Mouse (Mus musculus) CD4-positive, CD25-positive, alpha-beta regulatory T cell, adult 4 months (primary cell): ENCODE measurements around the gene Gch1. TPM values are rescaled to one million over a fixed set of nuclear protein-coding genes. Genes with fewer than 3 reads are reported as not detected.
A peak's percentile ranks its signal among the peaks of the same experiment; 100 is the strongest.

ENCODE experiments used
- ATAC-seq: one replicate; pipeline ENCODE4 v1.8.0; 2017
- polyA plus RNA-seq, 2 experiments: library from polyadenylated mRNA; unstranded; fragments of 100-300 nt; shearing (Covaris generic); gene quantifications; one replicate each; pipeline ENCODE4 v1.2.1; 2017

The Gch1 gene
- polyA plus RNA-seq, 2 experiments from 2014 or later = 1.5 to 2.2 TPM

DNA sequence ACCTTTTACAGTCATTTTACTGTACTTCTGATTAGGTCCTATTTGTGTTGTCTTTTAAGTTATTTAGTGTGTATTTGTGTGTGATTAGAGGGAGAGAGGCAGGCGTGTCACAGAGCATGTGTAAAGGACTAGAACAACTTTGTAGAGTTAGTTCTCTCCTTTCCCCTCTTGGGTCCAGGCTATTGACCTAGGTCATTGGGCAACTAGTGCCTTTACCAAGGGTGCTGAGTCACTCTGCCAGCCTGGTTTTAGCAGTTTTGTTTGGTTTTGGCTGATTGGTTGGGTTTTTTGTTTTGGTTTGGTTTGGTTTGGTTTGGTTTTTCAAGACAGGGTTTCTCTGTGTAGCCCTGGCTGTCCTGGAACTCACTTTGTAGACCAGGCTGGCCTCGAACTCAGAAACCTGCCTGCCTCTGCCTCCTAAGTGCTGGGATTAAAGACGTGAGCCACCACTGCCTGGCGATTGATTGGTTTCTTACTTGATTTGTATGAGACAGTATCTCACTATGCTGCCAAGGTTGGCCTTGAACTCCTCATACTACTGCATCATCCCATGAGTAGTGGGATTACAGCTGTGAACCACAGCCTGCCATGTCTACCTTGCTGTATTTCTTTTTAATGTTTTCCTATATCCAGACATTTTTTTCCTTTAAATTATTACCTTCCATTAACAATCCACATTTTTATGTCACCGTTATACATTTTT is 16.2 kb upstream of the Gch1 start:
- no peak for ATAC-seq

DNA sequence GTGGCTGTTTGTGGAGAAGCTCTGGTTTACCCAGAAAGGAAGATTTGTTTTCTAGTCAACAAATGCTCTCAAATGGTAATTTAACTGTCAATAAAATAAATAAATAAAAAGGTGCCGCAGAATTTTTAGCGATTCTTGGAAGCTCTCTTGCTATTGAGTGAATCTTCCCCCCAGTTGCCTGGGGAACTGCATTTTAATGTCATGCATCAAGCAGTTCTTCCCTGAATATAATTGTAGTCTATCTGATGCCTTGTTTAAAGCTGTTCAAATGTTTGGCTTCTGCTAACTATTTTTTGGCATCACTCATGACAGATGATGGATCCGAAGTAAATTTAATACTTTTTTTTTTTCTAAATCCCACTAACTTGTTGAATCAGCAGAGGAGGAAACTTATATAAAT is 8.1 kb upstream of the Gch1 start:
- ATAC-seq = no peak

DNA sequence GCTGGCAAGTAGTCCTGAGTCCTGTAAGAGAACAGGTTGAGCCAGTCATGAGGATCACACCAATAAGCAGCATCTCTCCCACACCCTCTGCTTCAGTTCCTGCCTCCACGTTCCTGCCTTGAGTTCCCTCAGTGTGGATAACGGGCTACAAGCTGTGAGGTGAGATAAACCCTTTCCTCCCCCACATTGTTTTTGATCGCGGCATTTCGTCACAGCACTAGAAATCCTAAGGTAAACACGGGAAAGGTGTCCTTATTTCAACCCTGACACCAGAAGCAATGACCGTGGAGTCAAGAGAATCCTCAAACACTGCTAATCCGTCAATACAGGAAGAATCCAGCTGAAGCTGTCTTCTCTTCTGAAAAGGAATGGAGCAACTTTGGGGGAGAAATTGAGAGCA is 7.5 kb upstream of the Gch1 start:
- ATAC-seq = no peak

- ATAC-seq = no peak
These were observed 4.9 kb upstream of the Gch1 start for GRCm38 (mm10) chr14:47194096-47194495.

DNA sequence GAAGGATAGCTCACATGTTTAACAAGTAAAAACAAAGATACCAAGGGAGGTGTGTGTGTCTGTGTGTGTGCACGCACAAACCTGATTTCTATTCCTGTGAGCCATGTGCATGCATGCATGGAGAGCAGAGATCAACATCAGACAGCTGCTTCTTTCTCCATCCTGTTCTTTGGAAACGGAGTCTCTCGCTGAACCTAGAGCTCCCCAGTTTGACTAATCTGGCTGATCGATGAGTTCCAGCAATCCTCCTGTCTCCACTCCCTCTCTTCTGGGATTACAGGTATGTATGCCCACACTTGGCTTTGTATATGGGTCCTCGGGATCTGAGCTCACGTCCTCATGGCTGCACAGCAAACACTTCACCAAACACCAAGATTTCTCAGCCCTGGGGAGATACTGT is 4.3 kb upstream of the Gch1 start:
- no peak for ATAC-seq

GRCm38 (mm10) chr14:47191861-47192260 is 2.6 kb upstream of the Gch1 start:
- ATAC-seq = no peak

DNA sequence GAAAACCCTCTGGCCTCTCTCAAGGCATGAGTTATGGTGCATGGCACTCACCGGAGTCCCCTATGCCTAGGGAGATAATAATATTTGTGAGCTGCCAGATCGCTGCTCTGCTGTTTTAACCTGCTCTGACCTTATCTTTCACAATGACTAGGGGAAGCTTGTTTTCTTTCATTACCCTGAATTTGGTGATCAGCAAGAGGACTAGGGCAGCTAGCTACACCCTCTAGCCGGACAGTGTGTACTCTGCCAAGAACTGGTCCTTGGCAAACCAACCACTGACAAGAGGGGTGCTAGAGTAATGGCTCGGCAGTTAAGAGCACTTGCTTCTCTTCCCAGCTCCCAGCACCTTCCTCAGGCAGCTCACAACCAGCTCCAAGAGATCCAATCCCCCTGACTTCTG is 1.4 kb upstream of the Gch1 start:
- ATAC-seq = no peak

GRCm38 (mm10) chr14:47189635-47189955 is 382 bp upstream of the Gch1 start:
- peak; percentile 67 for ATAC-seq

GRCm38 (mm10) chr14:47188475-47188847 is 752 bp downstream of the Gch1 start:
- ATAC-seq = peak; percentile 9

DNA sequence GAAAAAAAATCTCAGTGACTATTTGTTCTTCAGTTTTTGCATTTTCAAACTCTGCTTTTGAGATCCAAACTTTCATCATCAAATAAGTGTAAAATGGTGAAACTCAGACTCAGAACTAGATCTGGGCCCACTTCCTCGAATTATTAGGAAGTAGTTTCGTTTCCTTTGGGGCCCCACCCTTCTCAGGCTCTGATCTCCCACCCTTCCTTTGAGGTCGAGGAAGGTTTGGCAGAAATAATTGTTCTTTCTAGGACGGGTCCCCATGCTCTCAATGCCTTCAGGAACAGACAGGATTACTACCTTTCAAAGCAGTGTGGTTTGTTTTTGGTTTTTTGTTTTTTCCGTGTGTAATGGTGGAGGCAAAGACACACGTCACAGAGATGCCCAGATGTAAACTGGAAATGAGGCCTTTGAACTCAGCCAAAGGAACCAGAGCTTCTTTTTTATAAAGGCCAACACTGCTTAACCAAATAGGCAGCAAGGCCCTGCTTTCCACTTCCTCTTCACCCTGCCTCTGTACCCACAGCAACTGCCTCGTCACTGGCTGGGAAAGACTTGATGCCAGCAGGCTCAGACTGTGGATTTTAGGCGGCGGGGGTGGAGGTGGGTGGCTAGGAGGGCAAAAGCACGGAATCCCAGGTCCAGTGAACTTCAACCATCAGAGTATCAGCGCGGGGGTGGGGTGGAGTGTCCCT is 1.4 kb downstream of the Gch1 start:
- peak; percentile 65 for ATAC-seq

DNA sequence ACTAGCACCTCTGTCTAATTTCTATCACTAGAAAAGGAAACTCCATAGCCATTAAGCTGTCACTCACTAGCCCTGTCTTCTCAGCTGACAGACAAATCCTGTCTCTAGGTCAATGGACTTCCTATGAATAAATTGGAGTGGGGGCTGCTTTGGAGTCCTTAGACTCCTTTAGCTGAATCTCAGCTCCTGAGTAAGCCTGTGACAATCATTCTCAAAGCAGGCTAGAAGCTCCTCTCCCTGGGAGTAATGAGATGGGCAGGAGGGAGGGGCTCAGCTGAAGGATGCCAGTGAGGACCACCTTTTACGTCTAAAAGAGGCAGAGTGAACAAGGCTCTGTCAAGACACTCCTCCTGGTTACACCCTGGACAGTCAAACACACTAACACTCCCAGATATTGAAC is 2.0 kb downstream of the Gch1 start:
- ATAC-seq = no peak

DNA sequence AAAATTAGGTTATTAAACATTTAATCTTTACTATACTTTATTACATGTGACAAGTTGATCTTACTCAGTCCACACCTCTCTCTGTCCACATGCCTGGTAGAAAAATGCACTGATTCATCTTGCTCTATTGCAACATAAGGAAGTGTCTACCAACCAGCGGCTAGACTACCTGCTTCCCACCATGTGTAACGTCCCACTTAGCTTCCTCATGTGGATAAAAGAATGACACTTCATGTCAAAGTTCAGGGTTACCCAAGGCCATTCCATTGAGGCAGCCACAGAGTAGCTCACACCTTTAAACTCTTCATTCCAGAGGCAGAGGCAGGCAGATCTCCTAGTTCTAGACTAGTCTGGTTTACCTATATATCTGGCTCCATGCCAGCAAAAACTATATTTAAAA is 2.7 kb downstream of the Gch1 start:
- ATAC-seq = no peak

- ATAC-seq = peak; percentile 73
These were observed 7.5 kb downstream of the Gch1 start for GRCm38 (mm10) chr14:47181497-47182290.

DNA sequence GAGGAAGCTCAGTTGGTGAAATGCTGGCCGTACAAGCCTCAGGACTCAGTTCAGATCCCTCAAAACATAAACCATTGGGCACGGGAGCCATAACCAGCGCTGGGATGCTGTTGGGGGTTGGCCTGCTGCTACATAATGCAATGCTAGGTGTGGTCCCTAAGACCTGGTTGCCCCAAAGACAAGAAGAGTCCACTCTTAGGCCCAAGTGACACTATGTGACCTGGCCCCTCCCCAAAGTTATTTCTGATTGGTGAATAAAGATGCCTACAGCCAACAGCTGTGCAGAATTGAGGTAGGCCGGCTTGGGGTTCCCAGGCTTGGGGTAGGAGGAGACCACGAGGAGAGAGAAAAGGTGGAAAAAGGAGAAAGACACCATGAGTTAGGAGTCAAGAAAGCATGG is 10.4 kb downstream of the Gch1 start:
- no peak for ATAC-seq

DNA sequence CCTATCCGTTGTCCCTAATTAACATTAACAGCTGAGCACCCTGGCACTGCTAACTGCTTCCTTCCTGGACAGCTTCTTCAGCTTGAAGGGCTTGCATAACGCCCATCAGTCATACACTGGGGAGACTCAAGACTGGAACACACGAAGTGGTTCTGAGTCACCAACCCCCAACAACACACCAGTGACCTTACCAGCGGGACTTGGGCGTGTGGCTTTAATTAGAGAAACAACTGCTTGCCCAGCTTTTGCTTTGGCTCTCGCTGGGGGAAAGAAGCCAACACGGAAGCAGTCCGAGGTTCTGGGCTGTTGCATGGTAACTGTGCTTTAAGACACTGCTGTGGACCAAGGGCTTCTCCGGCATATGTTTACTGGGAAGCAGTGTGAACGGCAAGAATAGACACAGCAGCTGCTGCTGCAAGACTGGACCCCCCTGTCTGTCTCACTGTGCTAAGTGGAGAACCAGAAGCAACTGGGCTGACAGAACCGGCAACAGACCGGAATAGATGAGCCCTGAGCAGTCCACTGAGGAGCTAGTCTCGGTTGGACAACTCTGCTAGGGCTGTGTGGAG is 11.3 kb downstream of the Gch1 start:
- no peak for ATAC-seq

- ATAC-seq = no peak
These were observed 13.0 kb downstream of the Gch1 start for GRCm38 (mm10) chr14:47176226-47176625.

- no peak for ATAC-seq
These were observed 14.1 kb downstream of the Gch1 start for GRCm38 (mm10) chr14:47175136-47175535.

DNA sequence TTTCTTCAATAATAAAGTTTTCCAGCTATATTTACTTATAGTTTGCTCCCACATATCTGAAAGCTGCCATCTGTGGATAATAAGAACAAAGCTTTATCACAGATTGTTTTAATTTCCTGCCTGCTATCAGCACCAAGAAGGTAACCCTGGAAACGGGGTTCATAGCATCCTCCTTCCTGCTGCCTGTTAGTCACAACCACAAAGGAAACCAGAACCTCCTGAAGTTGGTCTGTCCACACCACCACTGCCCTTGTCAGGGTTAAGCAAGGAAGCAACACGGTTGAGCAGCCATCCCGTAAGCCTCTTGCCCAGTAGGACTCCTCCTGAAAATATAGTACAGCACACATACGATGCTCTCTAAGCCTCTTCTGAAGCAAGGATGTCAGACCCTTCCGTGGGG is 17.1 kb downstream of the Gch1 start:
- ATAC-seq = peak; percentile 90

- no peak for ATAC-seq
These were observed 18.6 kb downstream of the Gch1 start for GRCm38 (mm10) chr14:47170499-47171109.

DNA sequence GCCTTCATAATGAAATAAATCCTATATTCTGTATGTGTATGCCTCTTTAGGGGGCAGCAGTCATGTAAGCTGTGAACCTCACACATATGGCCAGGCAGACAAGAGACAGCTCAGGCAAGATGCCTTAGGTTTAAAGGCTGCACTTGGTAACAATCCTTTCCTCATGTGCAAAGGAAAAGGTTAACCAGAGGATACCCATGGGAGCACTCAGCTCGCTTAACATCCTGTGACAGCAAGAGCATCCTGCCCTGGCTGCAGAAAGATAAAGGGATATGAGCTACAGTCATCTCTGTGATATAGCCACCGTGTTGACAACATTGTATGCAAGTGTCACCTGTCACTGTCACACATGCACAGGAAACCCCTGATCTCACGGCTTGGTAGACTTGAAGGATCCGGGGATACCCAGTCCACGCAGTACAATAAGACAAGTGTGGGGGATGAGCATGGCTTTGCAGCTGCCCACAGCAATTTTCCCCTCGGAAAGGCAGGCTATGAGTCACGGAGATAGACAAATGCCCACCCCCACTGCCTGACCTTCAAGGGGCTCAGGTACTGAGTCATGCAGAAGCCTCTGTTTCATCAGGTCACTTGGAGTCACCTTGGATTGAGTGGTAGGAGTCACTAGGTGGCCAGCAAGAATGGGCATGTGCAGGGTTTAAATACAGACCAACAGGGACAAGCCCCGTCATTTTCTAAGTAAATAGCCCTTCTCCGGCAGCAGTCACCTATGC is 19.4 kb downstream of the Gch1 start:
- peak; percentile 24 for ATAC-seq

DNA sequence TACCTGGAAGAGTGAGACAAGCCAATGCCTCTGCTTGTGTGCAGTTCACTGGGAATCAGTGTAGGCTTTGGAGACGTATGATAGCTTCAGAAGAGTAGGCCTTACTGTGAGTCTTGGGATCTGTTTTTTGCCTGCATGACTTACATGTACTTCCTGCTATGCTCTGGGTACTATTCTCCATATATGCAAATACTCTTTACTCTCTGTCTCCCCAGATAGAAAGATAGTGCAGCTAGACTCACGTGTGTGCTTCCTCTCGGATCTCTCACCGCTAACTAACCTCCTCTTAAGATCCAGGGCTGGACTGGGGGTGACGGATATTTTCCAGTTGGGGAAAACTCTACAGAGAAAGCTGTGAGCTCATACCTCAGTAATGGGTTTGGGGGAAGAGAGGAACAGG is 23.5 kb downstream of the Gch1 start:
- ATAC-seq = peak; percentile 57

DNA sequence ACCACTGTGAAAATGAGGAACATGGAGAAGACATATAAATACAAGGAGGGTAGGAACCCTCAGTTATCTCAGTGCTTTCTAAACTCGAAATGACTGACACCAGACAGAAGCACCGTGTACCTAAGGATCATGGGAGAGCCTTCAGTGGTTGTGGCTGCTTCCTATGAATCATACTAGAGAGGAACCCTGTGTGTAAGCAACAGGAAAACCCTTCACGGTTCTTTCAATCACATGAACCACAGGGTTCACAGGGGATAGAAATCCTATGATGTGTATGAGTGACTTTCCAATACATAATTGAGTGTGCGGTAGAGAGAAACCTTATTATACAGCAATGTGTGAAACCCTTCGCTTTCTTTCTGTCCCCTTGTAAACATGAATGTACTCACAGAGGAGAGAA is 24.1 kb downstream of the Gch1 start:
- no peak for ATAC-seq
